In the genomic region with DNA sequence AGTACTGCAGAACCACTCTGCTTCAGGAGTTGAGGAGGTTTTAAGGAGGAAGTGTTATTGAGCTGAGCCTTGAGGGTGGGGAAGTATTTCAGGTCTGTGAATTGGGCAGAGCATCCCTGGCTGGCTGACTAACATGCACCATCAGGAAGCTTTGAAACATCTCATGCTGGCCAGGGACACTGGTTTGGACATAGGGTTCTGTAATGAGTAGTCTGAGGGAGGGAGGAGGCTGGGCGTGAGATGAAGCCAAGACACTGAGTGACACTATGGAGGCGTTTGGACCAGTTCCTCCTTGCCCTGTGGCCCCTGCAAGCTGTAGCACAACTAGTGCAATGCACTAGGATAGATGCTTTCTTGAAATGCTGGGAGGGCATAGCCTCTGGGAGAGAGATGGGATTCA, we compare ENCODE assay signal across 17 mouse cellular contexts. TPM values are rescaled to one million over a fixed set of nuclear protein-coding genes. Genes with fewer than 3 reads are reported as not detected.
DNase-seq lines count a peak whose midpoint lies in the region; ATAC-seq and TF ChIP-seq lines count a peak whose summit lies in the region.
"Had no signal": no experiment of that assay in that cellular context is flagged by ENCODE, and none has a peak within 500 bp of the region (broad histone marks: within the 10 kb centered on the region; RNA-seq: fewer than 3 reads in every experiment).

No protein-coding gene starts in this region.

- peak overlapping the region; percentile 10; the same call in 1 of the 2 replicates for H3K4me3 ChIP-seq in layer of hippocampus, adult 2 months
- no peak overlapping the region for H3K4me3 ChIP-seq in hindbrain, embryonic 13.5 days
- H3K4me3 ChIP-seq in midbrain, embryonic 12.5 days, result 0 out of 2 replicates have a peak overlapping the region, but pooled peaks have one; percentile 10
- H3K4me3 ChIP-seq in liver, embryonic 11.5 days (ENCODE audit: low read depth, low read length), result no peak overlapping the region
- H3K4me3 ChIP-seq in thymus, adult 2 months (ENCODE audit: control insufficient read depth, insufficient read depth, low read length), result no peak overlapping the region
- H3K4me3 ChIP-seq: forebrain, embryonic 15.5 days; heart, adult 2 months; intestine, embryonic 15.5 days; kidney, embryonic 15.5 days; limb, embryonic 15.5 days had no signal

- no peak for TF ChIP-seq CTCF in layer of hippocampus, adult 2 months (conservative IDR thresholded peaks at IDR 0.05)
- TF ChIP-seq CTCF in thymus, adult 2 months (IDR thresholded peaks at IDR 0.05; ENCODE audit: borderline replicate concordance, control insufficient read depth, extremely low read depth, insufficient read depth, low read length, poor library complexity), result no peak

- WGBS in hindbrain, embryonic 13.5 days, result 55% methylated on average over 2 of the region's 2 CpGs
- WGBS in midbrain, embryonic 12.5 days, result 52% methylated on average over 2 of the region's 2 CpGs
- 52% methylated on average over 2 of the region's 2 CpGs for WGBS in liver, embryonic 11.5 days
- WGBS in thymus, adult 2 months, result 57% methylated on average over 2 of the region's 2 CpGs

- 0 out of 2 replicates have a peak, but pooled peaks cover 5% of the 10 kb centered on the region for H3K27me3 ChIP-seq in hindbrain, embryonic 13.5 days
- no peaks in the 10 kb centered on the region for H3K27me3 ChIP-seq in midbrain, embryonic 12.5 days
- H3K27me3 ChIP-seq in liver, embryonic 11.5 days (replicated peaks; ENCODE audit: control insufficient read depth, insufficient read depth, low read length), result peaks cover 33% of the 10 kb centered on the region
- H3K27me3 ChIP-seq in thymus, adult 2 months (ENCODE audit: control insufficient read depth, insufficient read depth, low read length), result no peaks in the 10 kb centered on the region
- H3K27me3 ChIP-seq: forebrain, embryonic 15.5 days had no signal

- peaks cover 89% of the 10 kb centered on the region for H3K4me1 ChIP-seq in hindbrain, embryonic 13.5 days (replicated peaks)
- peaks cover 88% of the 10 kb centered on the region for H3K4me1 ChIP-seq in midbrain, embryonic 12.5 days
- no peaks in the 10 kb centered on the region for H3K4me1 ChIP-seq in liver, embryonic 11.5 days (replicated peaks; ENCODE audit: control insufficient read depth, insufficient read depth, low read length)
- peaks cover 8% of the 10 kb centered on the region for H3K4me1 ChIP-seq in thymus, adult 2 months (replicated peaks; ENCODE audit: control insufficient read depth, insufficient read depth, low read length)

- TF ChIP-seq POLR2A in thymus, adult 2 months (IDR thresholded peaks at IDR 0.05; ENCODE audit: control insufficient read depth, extremely low read depth, insufficient read depth, low read length, poor library complexity), result no peak

- ATAC-seq in hindbrain, embryonic 13.5 days (ENCODE audit: low FRiP score), result no peak
- no peak for ATAC-seq in midbrain, embryonic 12.5 days (ENCODE audit: low FRiP score, low read depth)
- no peak for ATAC-seq in liver, embryonic 11.5 days (replicated peaks; ENCODE audit: low FRiP score)
- ATAC-seq in monocyte, adult 5-6 weeks (replicated peaks; ENCODE audit: insufficient number of reproducible peaks, low FRiP score, low TSS enrichment, poor library complexity, severe bottlenecking), result no peak
- ATAC-seq: CD4-positive, CD25-positive, alpha-beta regulatory T cell, adult 4 months; forebrain, embryonic 15.5 days; intestine, embryonic 15.5 days had no signal

- no peak for DNase-seq in layer of hippocampus, adult 2 months (ENCODE audit: low spot score in 2 of 2)
- no peak for DNase-seq in layer of hippocampus, adult 9-11 months
- no peak for DNase-seq in liver, embryonic 11.5 days (ENCODE audit: low spot score)
- no peak for DNase-seq in thymus, adult 2 months
- DNase-seq: adrenal gland, adult 2 months; heart, adult 2 months; lung, adult 18-20 months; lung, postnatal 36 days had no signal

- H3K4me2 ChIP-seq in hindbrain, embryonic 13.5 days, result peak overlapping the region; percentile 79
- peak overlapping the region; percentile 82 for H3K4me2 ChIP-seq in midbrain, embryonic 12.5 days (replicated peaks)
- H3K4me2 ChIP-seq in liver, embryonic 11.5 days, result no peak overlapping the region
- H3K4me2 ChIP-seq: forebrain, embryonic 15.5 days; intestine, embryonic 15.5 days; kidney, embryonic 15.5 days; limb, embryonic 15.5 days had no signal

- H3K27ac ChIP-seq in layer of hippocampus, adult 2 months, result peak overlapping the region; percentile 99
- H3K27ac ChIP-seq in hindbrain, embryonic 13.5 days, result peak overlapping the region; percentile 90
- H3K27ac ChIP-seq in midbrain, embryonic 12.5 days (replicated peaks), result peak overlapping the region; percentile 97; the same call in 1 of the 2 replicates
- no peak overlapping the region for H3K27ac ChIP-seq in liver, embryonic 11.5 days (ENCODE audit: low read depth, low read length)
- no peak overlapping the region for H3K27ac ChIP-seq in thymus, adult 2 months (ENCODE audit: control insufficient read depth, insufficient read depth, low read length)
- H3K27ac ChIP-seq: forebrain, embryonic 15.5 days; intestine, embryonic 15.5 days; kidney, embryonic 15.5 days; limb, embryonic 15.5 days had no signal

- H3K9ac ChIP-seq in hindbrain, embryonic 13.5 days, result peak overlapping the region; percentile 29; the same call in 1 of the 2 replicates
- no peak overlapping the region for H3K9ac ChIP-seq in midbrain, embryonic 12.5 days (replicated peaks)
- H3K9ac ChIP-seq in liver, embryonic 11.5 days (ENCODE audit: low read depth, low read length), result no peak overlapping the region
- H3K9ac ChIP-seq: forebrain, embryonic 15.5 days; intestine, embryonic 15.5 days; kidney, embryonic 15.5 days; limb, embryonic 15.5 days had no signal

- H3K36me3 ChIP-seq in hindbrain, embryonic 13.5 days, result peaks cover 6% of the 10 kb centered on the region
- H3K36me3 ChIP-seq in midbrain, embryonic 12.5 days, result peaks cover 6% of the 10 kb centered on the region
- H3K36me3 ChIP-seq in liver, embryonic 11.5 days (ENCODE audit: control insufficient read depth, insufficient read depth, low read length), result no peaks in the 10 kb centered on the region
- H3K36me3 ChIP-seq in thymus, adult 2 months (ENCODE audit: control insufficient read depth, insufficient read depth, low read length), result no peaks in the 10 kb centered on the region
- H3K36me3 ChIP-seq: forebrain, embryonic 15.5 days; intestine, embryonic 15.5 days; kidney, embryonic 15.5 days; limb, embryonic 15.5 days had no signal

- H3K9me3 ChIP-seq in hindbrain, embryonic 13.5 days, result no peaks in the 10 kb centered on the region
- H3K9me3 ChIP-seq in midbrain, embryonic 12.5 days, result no peaks in the 10 kb centered on the region
- no peaks in the 10 kb centered on the region for H3K9me3 ChIP-seq in liver, embryonic 11.5 days (ENCODE audit: control insufficient read depth, low read length)
- H3K9me3 ChIP-seq: forebrain, embryonic 15.5 days; intestine, embryonic 15.5 days; kidney, embryonic 15.5 days; limb, embryonic 15.5 days had no signal

RNA-seq across cellular contexts. Expression of a gene that starts 5.4 kb away (rescaled TPM):
- 100 to 1,000 TPM; 111 to 114 TPM for total RNA-seq in layer of hippocampus, adult 2 months (2021)
- polyA plus RNA-seq in hindbrain, embryonic 13.5 days (2015; fragmentation: Nextera tagmentation; extraction: Ambion mirVana), result 69.8 and 70.4 TPM in 2 replicates
- 94.6 and 109 TPM in 2 replicates for polyA plus RNA-seq in midbrain, embryonic 12.5 days (2016; fragmentation: Nextera tagmentation; extraction: Ambion mirVana)
- 0.97 and 1.2 TPM in 2 replicates for polyA plus RNA-seq in liver, embryonic 11.5 days (2014; fragmentation: Nextera tagmentation; extraction: Ambion mirVana)
- total RNA-seq in monocyte, adult 5-6 weeks (2017), result not detected in 3 replicates
- 13.6 and 16.6 TPM in 2 replicates for polyA plus RNA-seq in thymus, adult 2 months (2012; rRNA removed)
- total RNA-seq: MEL had no signal
- polyA plus RNA-seq: CD4-positive, CD25-positive, alpha-beta regulatory T cell, adult 4 months had no signal

Comparison
In these comparisons a context has a peak if more than half of its experiments do, and no peak if none do; other contexts are left out.
1. H3K27ac ChIP-seq: peak in layer of hippocampus, adult 2 months (single experiment), hindbrain, embryonic 13.5 days (single experiment) and midbrain, embryonic 12.5 days (single experiment); none in liver, embryonic 11.5 days (single experiment) and thymus, adult 2 months (single experiment).
2. H3K4me3 ChIP-seq: peak in layer of hippocampus, adult 2 months (single experiment) and midbrain, embryonic 12.5 days (single experiment); none in hindbrain, embryonic 13.5 days (single experiment), liver, embryonic 11.5 days (single experiment) and thymus, adult 2 months (single experiment).